Mouse (Mus musculus): ENCODE measurements around the gene Ckap5.

GRCm38 (mm10) chr2:91669326-91669725, 142.8 kb downstream of the Ckap5 start:
- TF ChIP-seq CTCF (conservative IDR thresholded peaks at IDR 0.05; ENCODE audit: low read length) (no peak), NANOG (IDR thresholded peaks at IDR 0.05; ENCODE audit: borderline replicate concordance, low read length) (no peak), POU5F1 (IDR thresholded peaks at IDR 0.05; ENCODE audit: borderline replicate concordance, low read length) (no peak)

All from E14TG2a.4 (cell line).